ENCODE assay signal across 8 mouse cellular contexts in the genomic region with DNA sequence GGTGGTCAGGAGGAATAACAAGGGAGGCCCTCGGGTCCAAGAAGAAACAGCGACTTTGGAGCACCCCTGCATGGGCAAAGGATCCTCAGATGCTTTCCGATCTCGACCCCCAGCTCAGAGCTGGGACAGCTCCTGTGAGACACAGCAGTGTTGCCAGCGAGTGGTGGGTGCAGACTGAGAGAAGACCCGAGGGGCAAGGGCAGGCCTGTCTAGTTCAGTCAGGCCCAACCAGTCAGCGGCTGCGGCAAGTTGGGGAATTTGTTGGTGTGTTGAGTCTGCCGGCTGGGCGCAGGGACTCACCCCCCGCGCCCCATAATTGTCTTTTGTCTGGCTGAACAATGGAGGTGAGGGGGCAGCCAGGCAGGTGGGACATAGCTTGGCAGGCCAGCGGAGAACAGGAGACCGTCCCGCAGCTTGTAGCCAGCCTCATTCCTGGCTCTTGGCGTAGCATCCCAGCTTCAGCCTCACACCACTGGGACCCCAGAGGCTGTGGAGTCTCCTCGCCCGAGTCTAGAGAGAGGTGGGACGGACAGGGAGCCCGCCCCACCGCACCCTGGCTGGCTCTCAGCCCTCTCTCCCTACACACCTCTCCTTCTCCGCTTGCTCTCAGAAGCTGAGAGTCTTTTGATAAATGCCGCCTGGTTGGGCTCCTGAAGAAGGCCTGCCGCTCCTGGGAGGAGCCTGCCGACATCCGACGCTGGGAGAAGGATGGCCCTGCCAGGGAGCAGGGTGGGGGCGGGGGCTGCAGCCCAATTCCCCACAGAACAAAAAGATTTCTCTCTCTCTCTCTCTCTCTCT.
A peak's percentile ranks its signal among the peaks of the same experiment; 100 is the strongest.
DNase-seq lines count a peak whose midpoint lies in the region; ATAC-seq lines count a peak whose summit lies in the region.

No protein-coding gene starts in this region.

- peak overlapping the region; percentile 58 for H3K4me2 ChIP-seq in heart, embryonic 12.5 days

- peaks cover 67% of the 10 kb centered on the region for H3K27me3 ChIP-seq in heart, embryonic 12.5 days (replicated peaks)
- peaks cover 100% of the 10 kb centered on the region for H3K27me3 ChIP-seq in hindbrain, embryonic 10.5 days (ENCODE audit: insufficient read depth, poor library complexity, severe bottlenecking)
- peaks cover 100% of the 10 kb centered on the region for H3K27me3 ChIP-seq in midbrain, embryonic 10.5 days (ENCODE audit: low read depth, poor library complexity, severe bottlenecking)

- ATAC-seq in heart, embryonic 12.5 days (ENCODE audit: insufficient number of reproducible peaks, low FRiP score), result 0 out of 2 replicates have a peak, but pooled peaks have one; percentile 29
- ATAC-seq in megakaryocyte, adult 5-6 weeks (ENCODE audit: poor library complexity, severe bottlenecking), result no peak

- peaks cover 4% of the 10 kb centered on the region; the same call in 1 of the 2 replicates for H3K4me1 ChIP-seq in heart, embryonic 12.5 days (replicated peaks)
- peaks cover 22% of the 10 kb centered on the region for H3K4me1 ChIP-seq in hindbrain, embryonic 10.5 days (replicated peaks)
- peaks cover 28% of the 10 kb centered on the region for H3K4me1 ChIP-seq in midbrain, embryonic 10.5 days

- no peaks in the 10 kb centered on the region for H3K36me3 ChIP-seq in heart, embryonic 12.5 days
- H3K36me3 ChIP-seq in hindbrain, embryonic 10.5 days, result no peaks in the 10 kb centered on the region
- no peaks in the 10 kb centered on the region for H3K36me3 ChIP-seq in midbrain, embryonic 10.5 days

- peak overlapping the region; percentile 13; the same call in 1 of the 2 replicates for H3K4me3 ChIP-seq in heart, embryonic 12.5 days
- H3K4me3 ChIP-seq in hindbrain, embryonic 10.5 days, result peak overlapping the region; percentile 38
- H3K4me3 ChIP-seq in midbrain, embryonic 10.5 days, result peak overlapping the region; percentile 37

- H3K27ac ChIP-seq in heart, embryonic 12.5 days (ENCODE audit: poor library complexity, severe bottlenecking), result no peak overlapping the region
- peak overlapping the region; percentile 78 for H3K27ac ChIP-seq in hindbrain, embryonic 10.5 days
- H3K27ac ChIP-seq in midbrain, embryonic 10.5 days (replicated peaks), result peak overlapping the region; percentile 79

- H3K9ac ChIP-seq in heart, embryonic 12.5 days, result 0 out of 2 replicates have a peak overlapping the region, but pooled peaks have one; percentile 12

- no peak for DNase-seq in heart, adult 8-10 months (ENCODE audit: low spot score)
- DNase-seq in brain, adult 2 months (ENCODE audit: low read depth, low spot score), result peak; percentile 37
- peak; percentile 43 for DNase-seq in hindbrain, embryonic 10.5 days (ENCODE audit: low spot score)
- DNase-seq in midbrain, embryonic 10.5 days (ENCODE audit: low spot score), result peak; percentile 54
- no peak for DNase-seq in layer of hippocampus, adult 9-10 months (ENCODE audit: low spot score)
- no peak for DNase-seq in adipocyte (ENCODE audit: low spot score)

- WGBS in heart, embryonic 12.5 days, result 21% methylated on average over 28 of the region's 28 CpGs
- 22% methylated on average over 28 of the region's 28 CpGs for WGBS in hindbrain, embryonic 10.5 days
- WGBS in midbrain, embryonic 10.5 days, result 21% methylated on average over 28 of the region's 28 CpGs

- H3K9me3 ChIP-seq in heart, embryonic 12.5 days (replicated peaks), result no peaks in the 10 kb centered on the region
- H3K9me3 ChIP-seq in hindbrain, embryonic 10.5 days, result no peaks in the 10 kb centered on the region
- H3K9me3 ChIP-seq in midbrain, embryonic 10.5 days (replicated peaks), result no peaks in the 10 kb centered on the region

Comparison
In these comparisons a context has a peak if more than half of its experiments do, and no peak if none do; other contexts are left out.
1. DNase-seq: peak in brain, adult 2 months (single experiment), hindbrain, embryonic 10.5 days (single experiment) and midbrain, embryonic 10.5 days (single experiment); none in heart, adult 8-10 months (single experiment), layer of hippocampus, adult 9-10 months (single experiment) and adipocyte (single experiment).
2. Peak in every context shown above with its lines, with median percentiles within 50 percentile points of each other: H3K4me3 ChIP-seq.